Mouse (Mus musculus): ENCODE measurements around the gene Slc37a4.
"Not testable (repeated sequence)": the region's sequence is repeated elsewhere in the genome, so short reads cannot be mapped to it uniquely, and the experiment has no call there.

Slc37a4 gene

GRCm38 (mm10) chr9:44396684-44397411, at the start of gene Slc37a4:
TSS of gene Slc37a4 (plus strand) at chr9:44396852.
- peak; percentile 97 for DNase-seq (ENCODE audit: low read depth, low spot score)

- DNase-seq (ENCODE audit: low read depth, low spot score), result no peak
Measured at GRCm38 (mm10) chr9:44347166-44347565, 49.5 kb upstream of the Slc37a4 start.

- no peak for DNase-seq (ENCODE audit: low read depth, low spot score)
Measured at GRCm38 (mm10) chr9:44347621-44348020, 49.0 kb upstream of the Slc37a4 start.

GRCm38 (mm10) chr9:44348546-44348945, 48.1 kb upstream of the Slc37a4 start:
- peak; percentile 66 for DNase-seq (ENCODE audit: low read depth, low spot score)

- no peak for DNase-seq (ENCODE audit: low read depth, low spot score)
Measured at GRCm38 (mm10) chr9:44351396-44351795, 45.3 kb upstream of the Slc37a4 start.

GRCm38 (mm10) chr9:44352337-44352736, 44.3 kb upstream of the Slc37a4 start:
- no peak for DNase-seq (ENCODE audit: low read depth, low spot score)

- DNase-seq (ENCODE audit: low read depth, low spot score), result no peak
Measured at GRCm38 (mm10) chr9:44353142-44353541, 43.5 kb upstream of the Slc37a4 start.

- DNase-seq (ENCODE audit: low read depth, low spot score), result no peak
Measured at GRCm38 (mm10) chr9:44357207-44357606, 39.4 kb upstream of the Slc37a4 start.

- peak; percentile 99 for DNase-seq (ENCODE audit: low read depth, low spot score)
Measured at GRCm38 (mm10) chr9:44361190-44361917, 35.3 kb upstream of the Slc37a4 start, which contains the start of gene Vps11. TSS of gene Vps11 (minus strand) at chr9:44361670.

GRCm38 (mm10) chr9:44361931-44362330, 34.7 kb upstream of the Slc37a4 start:
- DNase-seq (ENCODE audit: low read depth, low spot score), result not testable (repeated sequence)

- DNase-seq (ENCODE audit: low read depth, low spot score), result peak; percentile 80
Measured at GRCm38 (mm10) chr9:44364480-44364879, 32.2 kb upstream of the Slc37a4 start.

- no peak for DNase-seq (ENCODE audit: low read depth, low spot score)
Measured at GRCm38 (mm10) chr9:44373386-44373785, 23.3 kb upstream of the Slc37a4 start.

GRCm38 (mm10) chr9:44376141-44376540, 20.5 kb upstream of the Slc37a4 start:
- no peak for DNase-seq (ENCODE audit: low read depth, low spot score)

- not testable (repeated sequence) for DNase-seq (ENCODE audit: low read depth, low spot score)
Measured at GRCm38 (mm10) chr9:44377335-44377734, 19.3 kb upstream of the Slc37a4 start.

- DNase-seq (ENCODE audit: low read depth, low spot score), result no peak
Measured at GRCm38 (mm10) chr9:44378153-44378730, 18.4 kb upstream of the Slc37a4 start.

- DNase-seq (ENCODE audit: low read depth, low spot score), result peak; percentile 98
Measured at GRCm38 (mm10) chr9:44379054-44379834, 17.4 kb upstream of the Slc37a4 start, which contains the start of gene Hyou1. TSS of gene Hyou1 (plus strand) at chr9:44379490.

- DNase-seq (ENCODE audit: low read depth, low spot score), result no peak
Measured at GRCm38 (mm10) chr9:44379862-44380261, 16.8 kb upstream of the Slc37a4 start.

- DNase-seq (ENCODE audit: low read depth, low spot score), result no peak
Measured at GRCm38 (mm10) chr9:44384596-44384995, 12.1 kb upstream of the Slc37a4 start.

GRCm38 (mm10) chr9:44387221-44387620, 9.4 kb upstream of the Slc37a4 start:
- DNase-seq (ENCODE audit: low read depth, low spot score), result no peak

GRCm38 (mm10) chr9:44389273-44389672, 7.4 kb upstream of the Slc37a4 start:
- peak; percentile 73 for DNase-seq (ENCODE audit: low read depth, low spot score)

- DNase-seq (ENCODE audit: low read depth, low spot score), result peak; percentile 67
Measured at GRCm38 (mm10) chr9:44391466-44391865, 5.2 kb upstream of the Slc37a4 start.

GRCm38 (mm10) chr9:44398087-44398486, 1.4 kb downstream of the Slc37a4 start:
- no peak for DNase-seq (ENCODE audit: low read depth, low spot score)
